Mouse (Mus musculus) kidney, adult 2 months (tissue): ENCODE results near the gene 2210407C18Rik. TPM values are rescaled to one million over a fixed set of nuclear protein-coding genes. Genes with fewer than 3 reads are reported as not detected.

Source experiments
- DNase-seq: peaks from one replicate; pipeline ENCODE4 v3.0.0; 2021
- H3K27ac ChIP-seq: fragments of 200-500 bp; 2 replicates; pipeline ENCODE4 v1.5.1; 2012; ENCODE audit warnings: low read depth, low read length, control low read depth, inconsistent platforms; ENCODE audit not compliant: insufficient read depth
- H3K27me3 ChIP-seq: fragments of 200-500 bp; replicated peaks from 2 replicates; pipeline ENCODE4 v1.6.1; 2012; ENCODE audit warnings: mild to moderate bottlenecking, moderate library complexity, low read length, inconsistent platforms; ENCODE audit not compliant: control insufficient read depth, insufficient read depth
- H3K36me3 ChIP-seq: fragments of 200-500 bp; 2 replicates; pipeline ENCODE4 v1.6.1; 2012; ENCODE audit warnings: mild to moderate bottlenecking, moderate library complexity, low read length, inconsistent platforms; ENCODE audit not compliant: control insufficient read depth, insufficient read depth
- H3K4me1 ChIP-seq: fragments of 200-500 bp; 2 replicates; pipeline ENCODE4 v1.6.1; 2011; ENCODE audit warnings: low read length; ENCODE audit not compliant: control insufficient read depth, insufficient read depth
- H3K4me3 ChIP-seq: fragments of 200-500 bp; 2 replicates; pipeline ENCODE4 v1.5.1; 2011; ENCODE audit warnings: mild to moderate bottlenecking, low read depth, low read length, control low read depth; ENCODE audit not compliant: insufficient read depth
- CTCF ChIP-seq: fragments of 200-500 bp; conservative IDR thresholded peaks from 2 replicates; pipeline ENCODE4 v1.5.1; 2011; ENCODE audit warnings: low read depth, mild to moderate bottlenecking, control low read depth, low read length, moderate library complexity, mixed read lengths; ENCODE audit not compliant: insufficient read depth, insufficient read length
- POLR2A ChIP-seq: fragments of 200-500 bp; IDR thresholded peaks from one replicate; pipeline ENCODE4 v1.6.1; 2011; ENCODE audit warnings: low read depth, low read length, control low read depth
- WGBS: fragments of 180-500 bp; shearing (Covaris S2); methylation state at CpG from one replicate; pipeline ENCODE4 v1.1.7; 2018; 5-methylcytosine and 5-hydroxymethylcytosine counted together
- polyA plus RNA-seq: library from polyadenylated mRNA; depleted of rRNA; stranded (reverse); fragments of >200 nt; gene quantifications from 2 replicates; pipeline ENCODE4 v1.2.3, GENCODE M21; 2012; rRNA removed

Gene 2210407C18Rik
- polyA plus RNA-seq = not detected in 2 replicates

- Histone ChIP-seq H3K27me3 (no peaks in the 10 kb centered on the region), H3K4me1 (no peaks in the 10 kb centered on the region), H3K27ac (no peak within 1 kb of the TSS), H3K36me3 (no peaks in the 10 kb centered on the region), H3K4me3 (no peak within 1 kb of the TSS)
- no peak for DNase-seq
- WGBS = 88% methylated on average over 4 of the region's 4 CpGs
- TF ChIP-seq CTCF (no peak), POLR2A (no peak)
These were observed at the start of gene 2210407C18Rik for GRCm38 (mm10) chr11:58615975-58616374. Gene 2210407C18Rik, minus strand, starts transcription at chr11:58616075.

- no peak within 1 kb of the TSS for H3K4me3 ChIP-seq
- 82% methylated on average over 4 of the region's 4 CpGs for WGBS
- DNase-seq = no peak
- no peaks in the 10 kb centered on the region for H3K4me1 ChIP-seq
- TF ChIP-seq CTCF (no peak), POLR2A (no peak)
- H3K36me3 ChIP-seq = no peaks in the 10 kb centered on the region
- no peak within 1 kb of the TSS for H3K27ac ChIP-seq
- H3K27me3 ChIP-seq = no peaks in the 10 kb centered on the region
These were observed 42.7 kb upstream of the 2210407C18Rik start, which contains the start of gene Olfr322 for GRCm38 (mm10) chr11:58658596-58658995. Gene Olfr322, plus strand, starts transcription at chr11:58658782.

- no peak for DNase-seq
- H3K27me3 ChIP-seq = no peaks in the 10 kb centered on the region
- H3K4me1 ChIP-seq = no peaks in the 10 kb centered on the region
- WGBS = 52% methylated on average over 3 of the region's 3 CpGs
- TF ChIP-seq POLR2A = no peak
- no peak for TF ChIP-seq CTCF
- no peak overlapping the region for H3K4me3 ChIP-seq
- H3K36me3 ChIP-seq = no peaks in the 10 kb centered on the region
- H3K27ac ChIP-seq = no peak overlapping the region
These were observed 39.3 kb upstream of the 2210407C18Rik start for GRCm38 (mm10) chr11:58655151-58655550.

- no peak for DNase-seq
- Histone ChIP-seq H3K27me3 (no peaks in the 10 kb centered on the region), H3K27ac (no peak overlapping the region), H3K4me3 (no peak overlapping the region), H3K4me1 (no peaks in the 10 kb centered on the region), H3K36me3 (no peaks in the 10 kb centered on the region)
- WGBS = 28% methylated on average over 6 of the region's 6 CpGs
- TF ChIP-seq CTCF (peak; percentile 68), POLR2A (no peak)
These were observed 27.5 kb upstream of the 2210407C18Rik start for GRCm38 (mm10) chr11:58643350-58643749.

- TF ChIP-seq POLR2A (no peak), CTCF (no peak)
- WGBS = 90% methylated on average over 13 of the region's 13 CpGs
- Histone ChIP-seq H3K4me3 (no peak overlapping the region), H3K27me3 (no peaks in the 10 kb centered on the region), H3K27ac (no peak overlapping the region), H3K36me3 (no peaks in the 10 kb centered on the region), H3K4me1 (no peaks in the 10 kb centered on the region)
- no peak for DNase-seq
These were observed 25.9 kb upstream of the 2210407C18Rik start for GRCm38 (mm10) chr11:58641638-58642358.

GRCm38 (mm10) chr11:58641057-58641456 is 25.2 kb upstream of the 2210407C18Rik start:
- whole genome bisulfite sequencing = 36% methylated on average over 14 of the region's 14 CpGs

GRCm38 (mm10) chr11:58640272-58640867 is 24.5 kb upstream of the 2210407C18Rik start, which contains the start of gene Trim58:
Gene Trim58, plus strand, starts transcription at chr11:58640465.
- Histone ChIP-seq H3K27me3 (no peaks in the 10 kb centered on the region), H3K4me3 (no peak within 1 kb of the TSS)
- TF ChIP-seq POLR2A (no peak), CTCF (no peak)

More at GRCm38 (mm10) chr11:58641057-58641456, 25.2 kb upstream of the 2210407C18Rik start:
- Histone ChIP-seq H3K4me3 (no peak overlapping the region), H3K27me3 (no peaks in the 10 kb centered on the region), H3K4me1 (no peaks in the 10 kb centered on the region), H3K36me3 (no peaks in the 10 kb centered on the region), H3K27ac (no peak overlapping the region)
- DNase-seq = no peak
- TF ChIP-seq CTCF (no peak), POLR2A (no peak)

More at GRCm38 (mm10) chr11:58640272-58640867, 24.5 kb upstream of the 2210407C18Rik start, which contains the start of gene Trim58:
- H3K36me3 ChIP-seq = no peaks in the 10 kb centered on the region
- DNase-seq = no peak
- no peaks in the 10 kb centered on the region for H3K4me1 ChIP-seq
- H3K27ac ChIP-seq = no peak within 1 kb of the TSS
- WGBS = 4% methylated on average over 34 of the region's 34 CpGs
